Mouse (Mus musculus) limb, embryonic 12.5 days (tissue): ENCODE measurements around the gene Efhc1. TPM values are rescaled to one million over a fixed set of nuclear protein-coding genes. Genes with fewer than 3 reads are reported as not detected.

Experiments
- ATAC-seq: fragments of 200-750 bp; cut with Nextera tagmentation; 2 replicates; pipeline ENCODE4 v1.8.0; 2017; ENCODE audit warnings: low read depth, moderate TSS enrichment; ENCODE audit not compliant: insufficient number of reproducible peaks, insufficient read depth, low FRiP score, low TSS enrichment
- H3K27ac ChIP-seq: fragments of 300-500 bp; sonication (generic); 2 replicates; pipeline ENCODE4 v1.5.1; 2016; ENCODE audit warnings: mild to moderate bottlenecking, moderate library complexity
- H3K27me3 ChIP-seq: fragments of 300-500 bp; sonication (generic); 2 replicates; pipeline ENCODE4 v1.6.1; 2016; ENCODE audit warnings: mild to moderate bottlenecking, moderate library complexity
- H3K36me3 ChIP-seq: fragments of 300-500 bp; sonication (generic); 2 replicates; pipeline ENCODE4 v1.6.1; 2016; ENCODE audit warnings: mild to moderate bottlenecking, moderate library complexity
- H3K4me1 ChIP-seq: fragments of 300-500 bp; sonication (generic); replicated peaks from 2 replicates; pipeline ENCODE4 v1.6.1; 2016
- H3K4me2 ChIP-seq: fragments of 300-500 bp; sonication (generic); 2 replicates; pipeline ENCODE4 v1.6.1; 2016; ENCODE audit warnings: mild to moderate bottlenecking, moderate library complexity
- H3K4me3 ChIP-seq: fragments of 300-500 bp; sonication (generic); replicated peaks from 2 replicates; pipeline ENCODE4 v1.5.1; 2016; ENCODE audit warnings: mild to moderate bottlenecking
- H3K9ac ChIP-seq: fragments of 300-500 bp; sonication (generic); replicated peaks from 2 replicates; pipeline ENCODE4 v1.6.1; 2016; ENCODE audit warnings: mild to moderate bottlenecking, moderate library complexity
- H3K9me3 ChIP-seq: fragments of 300-500 bp; sonication (generic); 2 replicates; pipeline ENCODE4 v1.6.1; 2016; ENCODE audit warnings: mild to moderate bottlenecking, moderate library complexity
- WGBS: fragments of 180-500 bp; shearing (Covaris S2); methylation state at CpG from one replicate; pipeline ENCODE4 v1.1.7; 2016; 5-methylcytosine and 5-hydroxymethylcytosine counted together
- polyA plus RNA-seq: library from polyadenylated mRNA; unstranded; fragments of >200 nt; fragmentation: Nextera tagmentation; extraction: Ambion mirVana; gene quantifications from 2 replicates; pipeline ENCODE4 v1.2.1, GENCODE M21; 2016

Efhc1 gene
- polyA plus RNA-seq, 1 experiment from 2014 or later, result 2.2 TPM

DNA sequence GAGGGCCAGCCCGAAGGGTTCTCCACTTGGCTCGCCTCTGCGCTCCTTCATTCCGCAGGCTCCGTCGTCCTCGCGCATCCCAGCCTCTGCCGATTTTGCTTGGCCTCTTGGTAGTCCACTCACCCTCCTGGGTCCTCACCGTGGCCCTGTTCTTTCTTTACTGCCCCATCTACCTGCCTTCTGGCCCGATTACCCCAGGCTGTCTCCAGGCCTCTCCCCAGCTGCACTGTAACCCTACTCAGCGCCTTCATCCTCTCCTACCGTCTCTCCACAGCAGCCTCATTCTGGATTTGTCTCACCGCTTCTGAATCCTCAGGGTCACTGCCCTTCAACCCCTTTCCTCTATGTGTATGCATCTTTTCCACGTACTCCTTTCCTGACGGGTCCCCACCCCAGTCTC is 373 bp downstream of the Efhc1 start:
- Histone ChIP-seq H3K36me3 (no peaks in the 10 kb centered on the region), H3K4me2 (peak overlapping the region; percentile 72), H3K27ac (peak overlapping the region; percentile 72; the same call in 1 of the 2 replicates), H3K4me3 (peak overlapping the region; percentile 54), H3K9me3 (no peaks in the 10 kb centered on the region), H3K4me1 (peaks cover 6% of the 10 kb centered on the region; the same call in 1 of the 2 replicates), H3K9ac (peak overlapping the region; percentile 65), H3K27me3 (no peaks in the 10 kb centered on the region)
- 3% methylated on average over 16 of the region's 16 CpGs for WGBS
- ATAC-seq, result peak; percentile 69

DNA sequence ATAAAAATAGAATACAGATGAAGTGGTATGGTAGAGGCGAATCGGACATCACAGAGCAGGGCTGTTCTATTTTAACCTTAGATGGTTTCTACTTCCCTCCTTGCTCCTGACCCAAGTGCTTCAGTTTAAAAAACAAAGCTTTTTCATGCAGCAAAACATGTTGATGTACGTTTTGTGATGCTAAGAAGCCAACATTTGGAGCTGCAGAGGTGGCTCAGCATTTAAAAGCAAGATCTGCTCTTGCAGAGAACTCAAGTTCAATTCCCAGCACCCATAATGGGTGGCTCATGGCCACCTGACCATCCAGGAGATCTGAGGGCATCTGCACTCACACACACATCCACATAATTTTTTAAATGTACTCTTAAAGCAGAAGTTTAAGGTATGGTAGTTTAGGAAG is 3.5 kb downstream of the Efhc1 start:
- H3K4me3 ChIP-seq, result no peak overlapping the region
- H3K4me1 ChIP-seq, result peaks cover 6% of the 10 kb centered on the region; the same call in 1 of the 2 replicates
- ATAC-seq, result no peak
- H3K27ac ChIP-seq, result no peak overlapping the region
- no peaks in the 10 kb centered on the region for H3K36me3 ChIP-seq
- 81% methylated on average over 3 of the region's 3 CpGs for WGBS
- H3K4me2 ChIP-seq, result no peak overlapping the region
- no peaks in the 10 kb centered on the region for H3K27me3 ChIP-seq
- no peaks in the 10 kb centered on the region for H3K9me3 ChIP-seq
- H3K9ac ChIP-seq, result no peak overlapping the region

DNA sequence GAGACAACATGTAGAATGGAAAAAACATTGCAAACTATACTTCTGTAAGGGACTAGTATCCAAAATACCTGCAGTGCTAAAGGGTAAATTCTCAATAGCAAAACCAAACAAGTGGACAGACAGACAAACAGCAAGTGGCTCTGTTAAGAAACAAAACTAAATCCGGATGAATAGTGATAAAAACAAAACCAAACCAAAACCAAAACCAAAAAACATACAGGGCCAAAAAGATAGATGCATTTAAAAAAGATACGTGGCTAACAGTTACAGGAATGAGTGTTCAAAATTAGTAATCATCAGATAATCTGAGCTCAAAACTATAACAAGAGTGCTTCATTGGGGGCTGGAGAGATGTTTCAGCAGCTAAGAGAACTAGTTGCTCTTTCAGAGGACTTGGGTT is 18.2 kb downstream of the Efhc1 start:
- 83% methylated on average over 2 of the region's 2 CpGs for WGBS
- no peak for ATAC-seq

DNA sequence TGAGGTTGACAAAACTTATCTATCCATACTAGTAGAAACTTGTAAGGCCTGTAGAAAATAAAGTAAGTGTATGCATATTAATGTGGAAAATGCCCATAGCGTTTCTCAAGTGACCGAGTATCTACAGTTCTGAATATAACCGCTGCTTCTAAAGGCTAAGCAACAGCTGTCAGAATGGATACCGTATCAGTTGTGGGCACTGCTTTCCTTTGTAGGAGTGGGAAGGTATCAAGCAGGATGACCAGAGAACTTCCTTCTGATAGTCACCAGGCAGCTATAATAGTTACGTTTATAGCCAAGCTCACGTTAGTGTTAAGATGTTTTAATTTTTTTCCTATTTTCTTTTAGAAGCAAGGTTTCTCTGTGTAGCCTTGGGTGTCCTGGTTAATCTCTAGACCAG is 22.0 kb downstream of the Efhc1 start:
- no peak overlapping the region for H3K4me2 ChIP-seq
- no peak overlapping the region for H3K4me3 ChIP-seq
- H3K4me1 ChIP-seq, result no peaks in the 10 kb centered on the region
- 92% methylated on average over 6 of the region's 6 CpGs for WGBS
- H3K27me3 ChIP-seq, result no peaks in the 10 kb centered on the region
- no peaks in the 10 kb centered on the region for H3K9me3 ChIP-seq
- no peak overlapping the region for H3K9ac ChIP-seq
- no peaks in the 10 kb centered on the region for H3K36me3 ChIP-seq
- no peak for ATAC-seq
- H3K27ac ChIP-seq, result no peak overlapping the region

More for the DNA sequence above, 18.2 kb downstream of the Efhc1 start:
- Histone ChIP-seq H3K9ac (no peak overlapping the region), H3K9me3 (no peaks in the 10 kb centered on the region), H3K4me3 (no peak overlapping the region), H3K4me2 (no peak overlapping the region), H3K27me3 (no peaks in the 10 kb centered on the region), H3K4me1 (no peaks in the 10 kb centered on the region), H3K36me3 (no peaks in the 10 kb centered on the region), H3K27ac (no peak overlapping the region)

DNA sequence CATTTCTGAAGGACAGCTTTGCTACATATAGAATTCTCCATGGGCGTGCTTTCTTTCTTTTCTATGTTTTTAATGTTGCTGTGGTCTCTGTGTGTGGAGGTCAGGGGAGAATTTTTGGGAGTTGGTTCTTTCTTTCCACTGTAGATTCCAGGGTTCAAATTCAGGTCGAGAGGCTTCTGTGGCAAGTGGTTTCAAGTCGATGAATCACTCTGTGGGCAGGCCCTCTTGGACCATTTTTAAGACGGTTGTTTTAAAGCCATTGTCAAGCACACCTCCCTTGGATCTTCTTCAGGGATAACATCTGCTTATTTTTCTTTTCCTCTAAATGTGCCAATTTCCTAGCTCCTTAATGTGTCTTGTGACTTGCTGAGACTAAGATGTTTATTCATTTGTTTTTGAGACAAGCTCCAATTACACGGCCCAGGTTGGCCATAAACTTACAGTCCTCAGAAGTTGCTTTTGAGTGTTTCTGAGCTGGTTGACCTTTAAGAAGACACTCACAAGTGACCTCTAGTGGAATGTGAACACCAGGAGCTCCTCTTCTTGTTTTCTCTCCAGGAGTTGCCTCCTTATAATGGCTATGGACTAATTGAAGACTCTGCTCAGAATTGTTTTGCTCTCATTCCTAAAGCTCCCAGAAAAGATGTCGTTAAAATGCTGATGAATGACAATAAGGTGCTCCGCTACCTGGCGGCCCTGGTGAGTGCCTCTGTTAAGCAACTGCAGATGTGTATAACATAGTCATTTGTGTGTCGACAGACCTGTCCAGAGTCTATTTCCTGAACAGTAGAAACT is 23.1 kb downstream of the Efhc1 start:
- WGBS, result 65% methylated on average over 9 of the region's 9 CpGs
- Histone ChIP-seq H3K27me3 (no peaks in the 10 kb centered on the region), H3K4me2 (no peak overlapping the region), H3K9ac (no peak overlapping the region), H3K9me3 (no peaks in the 10 kb centered on the region), H3K27ac (no peak overlapping the region), H3K4me1 (no peaks in the 10 kb centered on the region), H3K4me3 (no peak overlapping the region), H3K36me3 (no peaks in the 10 kb centered on the region)
- ATAC-seq, result no peak

DNA sequence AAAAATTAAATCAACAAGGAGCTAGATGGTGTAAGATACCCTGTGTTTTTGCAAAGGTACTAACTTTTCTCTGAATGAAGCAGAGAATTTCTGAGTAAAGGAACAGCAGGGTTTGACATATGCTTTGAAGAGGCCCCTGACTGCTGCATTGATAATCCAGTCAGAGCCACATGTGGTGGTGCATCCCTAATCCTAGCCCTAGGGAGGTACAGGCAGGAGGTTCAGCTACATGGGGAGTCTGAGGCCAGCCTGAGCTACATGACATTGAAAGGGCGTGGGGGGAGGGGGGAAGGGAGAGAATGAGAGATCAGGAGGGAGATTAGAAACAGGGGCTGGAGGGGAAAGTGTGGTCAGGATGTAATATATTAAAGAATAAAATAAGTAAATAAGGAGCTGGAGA is 29.1 kb downstream of the Efhc1 start:
- no peak overlapping the region for H3K4me3 ChIP-seq
- no peak overlapping the region for H3K4me2 ChIP-seq
- no peak for ATAC-seq
- 75% methylated on average over 1 of the region's 1 CpGs for WGBS
- H3K9ac ChIP-seq, result no peak overlapping the region
- H3K4me1 ChIP-seq, result no peaks in the 10 kb centered on the region
- H3K9me3 ChIP-seq, result no peaks in the 10 kb centered on the region
- no peaks in the 10 kb centered on the region for H3K36me3 ChIP-seq
- no peaks in the 10 kb centered on the region for H3K27me3 ChIP-seq
- no peak overlapping the region for H3K27ac ChIP-seq

DNA sequence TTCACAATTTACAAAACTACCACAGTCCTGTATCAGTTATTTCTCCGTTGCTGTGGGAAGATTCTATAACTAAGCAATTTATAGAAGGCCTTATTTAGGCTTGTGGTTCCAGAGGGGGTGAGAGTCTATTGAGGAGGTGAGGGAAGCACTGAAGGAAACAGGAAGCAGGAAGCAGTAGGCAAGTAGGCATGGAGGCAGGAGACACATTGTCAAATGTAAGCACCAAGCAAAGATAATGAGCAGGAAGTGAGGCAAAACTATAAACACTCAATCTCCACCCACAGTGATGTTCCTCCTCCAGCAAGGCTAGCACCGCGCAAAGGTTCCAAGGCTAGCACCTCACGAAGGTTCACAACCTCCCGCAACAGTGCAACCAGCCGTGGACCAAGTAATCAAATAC is 30.3 kb downstream of the Efhc1 start:
- Histone ChIP-seq H3K27ac (no peak overlapping the region), H3K4me2 (no peak overlapping the region), H3K9me3 (no peaks in the 10 kb centered on the region), H3K9ac (no peak overlapping the region), H3K4me3 (no peak overlapping the region), H3K36me3 (no peaks in the 10 kb centered on the region), H3K27me3 (no peaks in the 10 kb centered on the region), H3K4me1 (no peaks in the 10 kb centered on the region)
- 91% methylated on average over 6 of the region's 6 CpGs for WGBS
- no peak for ATAC-seq

DNA sequence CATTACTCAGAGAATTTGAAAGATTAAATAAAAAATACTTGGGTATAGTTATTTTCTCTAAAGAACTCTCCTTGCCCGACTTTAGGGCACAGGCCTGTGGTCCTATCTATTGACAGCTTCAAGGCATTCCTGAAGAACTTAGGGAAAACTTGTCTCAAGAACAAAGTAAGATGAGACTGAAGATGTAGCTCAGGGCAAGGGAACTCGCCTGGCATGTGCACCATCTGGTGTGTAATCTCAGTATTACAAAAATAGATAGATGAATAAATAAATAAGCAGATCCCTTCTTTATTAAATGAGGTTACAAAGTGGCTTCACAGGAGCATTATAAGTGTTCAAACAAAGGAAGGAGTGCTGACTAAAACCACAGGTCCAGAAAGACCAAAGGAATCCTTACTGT is 32.7 kb downstream of the Efhc1 start:
- Histone ChIP-seq H3K9ac (no peak overlapping the region), H3K27me3 (no peaks in the 10 kb centered on the region), H3K4me3 (no peak overlapping the region), H3K36me3 (no peaks in the 10 kb centered on the region), H3K9me3 (no peaks in the 10 kb centered on the region), H3K27ac (no peak overlapping the region), H3K4me1 (no peaks in the 10 kb centered on the region), H3K4me2 (no peak overlapping the region)
- ATAC-seq, result no peak
- WGBS, result 68% methylated on average over 2 of the region's 2 CpGs

DNA sequence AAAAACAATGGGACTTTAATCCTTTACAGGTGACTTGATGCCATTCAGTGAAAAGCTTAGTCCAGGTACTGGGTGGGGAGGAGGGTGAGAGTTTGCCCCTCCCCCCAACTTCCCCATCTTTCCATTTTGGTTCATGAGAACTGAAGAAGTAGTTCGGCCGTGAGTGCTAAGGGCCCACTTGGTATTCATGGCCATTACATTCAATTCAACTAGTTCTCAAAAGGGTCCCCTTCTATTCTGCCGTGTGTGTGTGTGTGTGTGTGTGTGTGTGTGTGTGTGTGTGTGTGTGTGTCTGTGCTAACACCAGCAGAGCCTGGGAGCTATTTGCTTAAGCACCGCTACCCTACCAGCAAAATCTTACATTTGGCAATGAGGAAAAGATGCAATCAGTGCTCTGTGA is 33.2 kb downstream of the Efhc1 start:
- ATAC-seq, result no peak
- WGBS, result 67% methylated on average over 4 of the region's 4 CpGs
- H3K4me1 ChIP-seq, result no peaks in the 10 kb centered on the region
- H3K9me3 ChIP-seq, result no peaks in the 10 kb centered on the region
- no peaks in the 10 kb centered on the region for H3K36me3 ChIP-seq
- no peaks in the 10 kb centered on the region for H3K27me3 ChIP-seq
- no peak overlapping the region for H3K4me3 ChIP-seq
- H3K9ac ChIP-seq, result no peak overlapping the region
- no peak overlapping the region for H3K4me2 ChIP-seq
- no peak overlapping the region for H3K27ac ChIP-seq

DNA sequence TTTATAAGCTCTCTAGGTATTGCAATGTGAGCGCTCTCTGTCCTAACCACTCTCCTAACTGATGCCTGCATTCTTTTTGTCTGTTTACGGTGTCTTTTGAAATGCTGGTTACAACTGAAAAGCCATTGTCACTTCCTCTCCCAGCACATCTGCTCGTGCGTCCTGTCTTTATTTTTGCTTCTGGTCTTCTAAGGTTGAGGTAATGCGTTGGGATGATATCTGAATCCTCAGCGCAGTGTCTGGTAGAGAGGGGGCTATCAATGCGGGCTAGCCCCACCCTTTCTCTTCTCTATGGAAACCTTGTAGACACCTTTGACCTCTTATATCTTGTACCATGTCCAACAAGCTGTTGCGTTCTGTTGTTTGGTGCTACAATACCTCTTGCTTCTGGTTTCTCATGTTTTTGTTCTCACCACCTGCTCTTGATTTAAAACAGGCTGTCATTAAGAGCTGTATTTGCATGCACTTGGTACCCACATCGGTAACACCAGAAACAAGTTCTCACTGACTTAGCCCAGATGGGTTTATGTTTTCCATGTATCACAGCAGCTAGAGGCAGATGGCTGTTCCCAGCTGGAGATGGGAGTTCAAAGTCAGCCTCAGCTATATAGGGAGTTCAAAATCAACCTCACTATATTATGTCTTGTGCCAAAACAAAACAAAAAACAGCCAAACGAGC is 35.1 kb downstream of the Efhc1 start:
- Histone ChIP-seq H3K4me1 (no peaks in the 10 kb centered on the region), H3K27me3 (no peaks in the 10 kb centered on the region), H3K36me3 (no peaks in the 10 kb centered on the region), H3K4me3 (no peak overlapping the region), H3K27ac (no peak overlapping the region), H3K9me3 (no peaks in the 10 kb centered on the region), H3K4me2 (no peak overlapping the region), H3K9ac (no peak overlapping the region)
- ATAC-seq, result no peak
- 67% methylated on average over 10 of the region's 10 CpGs for WGBS

DNA sequence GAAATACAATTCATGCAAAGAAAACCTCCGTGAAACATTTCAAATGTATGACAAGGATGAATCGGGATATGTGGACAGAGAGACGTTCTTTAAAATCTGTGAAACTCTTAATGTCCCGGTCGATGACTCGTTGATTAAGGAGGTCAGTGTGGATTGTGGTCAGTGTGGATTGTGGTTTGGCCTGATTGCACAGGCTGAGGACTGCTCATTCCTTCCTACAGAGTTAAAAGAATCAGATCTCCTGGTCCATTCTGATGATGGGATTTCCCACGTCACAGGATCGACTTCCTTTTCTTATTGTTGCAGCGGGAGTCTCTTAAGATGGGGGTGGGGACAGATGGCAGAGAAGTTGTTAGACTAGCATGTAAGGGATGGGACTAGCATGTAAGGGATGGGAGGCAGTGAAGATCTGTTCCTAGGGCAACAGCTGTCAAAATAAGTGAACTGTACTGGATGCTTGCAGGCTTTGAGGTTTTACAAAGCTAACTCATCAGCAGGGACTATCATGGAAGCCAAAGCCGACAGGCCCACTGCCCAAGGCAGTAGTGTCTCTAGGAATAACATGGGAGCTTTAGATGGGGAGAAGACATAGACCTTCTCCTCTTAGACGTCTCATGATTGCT is 38.1 kb downstream of the Efhc1 start:
- H3K36me3 ChIP-seq, result no peaks in the 10 kb centered on the region
- no peak for ATAC-seq
- no peaks in the 10 kb centered on the region for H3K4me1 ChIP-seq
- no peak overlapping the region for H3K4me2 ChIP-seq
- no peak overlapping the region for H3K27ac ChIP-seq
- no peak overlapping the region for H3K4me3 ChIP-seq
- no peaks in the 10 kb centered on the region for H3K27me3 ChIP-seq
- no peak overlapping the region for H3K9ac ChIP-seq
- WGBS, result 91% methylated on average over 11 of the region's 11 CpGs
- H3K9me3 ChIP-seq, result no peaks in the 10 kb centered on the region
